Mouse (Mus musculus) small intestine, adult 2 months (tissue): Measurements from ENCODE around the gene Cdc42ep1. TPM values are rescaled to one million over a fixed set of nuclear protein-coding genes. Genes with fewer than 3 reads are reported as not detected.

Experiments used
- H3K27ac ChIP-seq: fragments of 200-500 bp; 2 replicates; pipeline ENCODE4 v1.5.1; 2012; ENCODE audit warnings: low read depth, low read length, control low read depth, inconsistent platforms; ENCODE audit not compliant: insufficient read depth
- H3K27me3 ChIP-seq: fragments of 200-500 bp; 2 replicates; pipeline ENCODE4 v1.6.1; 2012; ENCODE audit warnings: mild to moderate bottlenecking, moderate library complexity, low read length, inconsistent platforms; ENCODE audit not compliant: control insufficient read depth, insufficient read depth
- H3K36me3 ChIP-seq: fragments of 200-500 bp; 2 replicates; pipeline ENCODE4 v1.6.1; 2012; ENCODE audit warnings: mild to moderate bottlenecking, low read length, control low read depth, inconsistent platforms; ENCODE audit not compliant: control insufficient read depth, insufficient read depth
- H3K4me1 ChIP-seq: fragments of 200-500 bp; 2 replicates; pipeline ENCODE4 v1.6.1; 2012; ENCODE audit warnings: low read length, inconsistent platforms, mixed read lengths; ENCODE audit not compliant: control insufficient read depth, insufficient read depth, insufficient read length
- H3K4me3 ChIP-seq: fragments of 200-500 bp; 2 replicates; pipeline ENCODE4 v1.5.1; 2012; ENCODE audit warnings: low read depth, mild to moderate bottlenecking, control low read depth, inconsistent platforms, low read length, moderate library complexity
- CTCF ChIP-seq: fragments of 200-500 bp; IDR thresholded peaks from 2 replicates; pipeline ENCODE4 v1.5.1; 2012; ENCODE audit warnings: low read depth, mild to moderate bottlenecking, control low read depth, inconsistent platforms, low read length, moderate library complexity, mixed read lengths; ENCODE audit not compliant: insufficient replicate concordance, insufficient read length; ENCODE audit errors: extremely low read depth
- POLR2A ChIP-seq: fragments of 200-500 bp; IDR thresholded peaks from 2 replicates; pipeline ENCODE4 v1.6.1; 2012; ENCODE audit warnings: low read depth, mild to moderate bottlenecking, control low read depth, inconsistent platforms, low read length, moderate library complexity
- WGBS: fragments of 180-500 bp; shearing (Covaris S2); methylation state at CpG from one replicate; pipeline ENCODE4 v1.1.7; 2018; 5-methylcytosine and 5-hydroxymethylcytosine counted together
- polyA plus RNA-seq: library from polyadenylated mRNA; depleted of rRNA; stranded (reverse); fragments of >200 nt; gene quantifications from 2 replicates; pipeline ENCODE4 v1.2.3, GENCODE M21; 2012; rRNA removed

Gene Cdc42ep1
- polyA plus RNA-seq, result 18.9 and 26.0 TPM in 2 replicates

- TF ChIP-seq CTCF, result no peak
- TF ChIP-seq POLR2A, result peak; percentile 47; the same call in 1 of the 2 replicates
- under 1% methylated on average over 84 of the region's 86 CpGs for WGBS
- Histone ChIP-seq H3K27ac (peak within 1 kb of the TSS; percentile 81), H3K4me3 (peak within 1 kb of the TSS; percentile 73), H3K36me3 (peaks cover 2% of the 10 kb centered on the region; the same call in 1 of the 2 replicates), H3K27me3 (peaks cover 2% of the 10 kb centered on the region; the same call in 1 of the 2 replicates), H3K4me1 (peaks cover 18% of the 10 kb centered on the region)
These were observed at the start of gene Cdc42ep1 for GRCm38 (mm10) chr15:78842371-78843163. TSS of gene Cdc42ep1 (plus strand) at chr15:78842624.

DNA sequence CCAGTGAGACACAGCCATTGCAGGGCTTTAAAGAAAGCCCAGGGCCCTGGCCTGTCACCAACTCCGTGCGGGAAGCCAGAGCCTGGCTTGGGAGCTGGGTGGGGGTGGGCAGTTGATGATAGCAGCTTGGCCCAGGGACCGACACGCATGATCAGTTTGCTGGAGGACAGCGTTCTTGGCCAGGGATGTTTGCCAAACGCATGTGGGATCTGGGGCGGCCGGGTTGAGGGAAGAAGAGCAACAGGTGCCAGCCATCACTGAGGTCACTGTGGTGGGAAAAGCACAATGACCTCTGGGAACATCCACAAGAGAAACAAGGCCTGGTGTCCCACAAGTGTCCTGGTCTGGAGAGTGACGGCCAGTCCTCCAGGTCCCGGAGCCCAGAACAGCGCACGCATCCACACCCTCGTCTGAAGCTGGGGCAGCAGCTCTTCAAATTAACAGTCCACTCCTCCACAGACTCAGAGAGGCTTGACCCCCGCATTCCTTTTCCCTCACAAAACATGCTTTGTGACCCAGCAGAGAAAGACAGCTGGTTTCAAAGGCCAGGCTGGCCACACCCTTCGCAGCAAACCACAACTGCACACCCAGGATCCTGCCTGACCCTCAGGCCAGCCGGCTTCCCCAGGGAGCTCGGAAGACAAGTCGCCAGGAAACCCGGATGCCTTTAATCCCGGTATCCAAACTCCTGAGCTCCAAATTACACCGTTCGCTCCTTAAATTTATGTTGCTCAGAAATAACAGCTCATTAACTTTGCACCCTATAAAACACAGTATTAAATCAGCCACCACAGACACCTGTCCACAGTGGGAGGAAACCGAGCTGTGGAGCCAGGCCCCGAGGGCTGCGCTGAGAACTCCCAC is 46.0 kb upstream of the Cdc42ep1 start:
- Histone ChIP-seq H3K27ac (no peak overlapping the region), H3K27me3 (no peaks in the 10 kb centered on the region), H3K4me3 (no peak overlapping the region), H3K4me1 (peaks cover 4% of the 10 kb centered on the region), H3K36me3 (peaks cover 19% of the 10 kb centered on the region)
- TF ChIP-seq POLR2A (no peak), CTCF (no peak)
- 62% methylated on average over 25 of the region's 25 CpGs for WGBS

GRCm38 (mm10) chr15:78797060-78797329 is 45.4 kb upstream of the Cdc42ep1 start:
- H3K4me1 ChIP-seq, result peaks cover 8% of the 10 kb centered on the region
- no peak overlapping the region for H3K4me3 ChIP-seq
- H3K27ac ChIP-seq, result no peak overlapping the region
- no peaks in the 10 kb centered on the region for H3K27me3 ChIP-seq
- TF ChIP-seq POLR2A (no peak), CTCF (no peak)
- WGBS, result 87% methylated on average over 8 of the region's 8 CpGs
- peaks cover 17% of the 10 kb centered on the region for H3K36me3 ChIP-seq

GRCm38 (mm10) chr15:78799029-78799428 is 43.4 kb upstream of the Cdc42ep1 start:
- Histone ChIP-seq H3K4me1 (peaks cover 19% of the 10 kb centered on the region), H3K36me3 (peaks cover 7% of the 10 kb centered on the region; the same call in 1 of the 2 replicates), H3K27ac (no peak overlapping the region), H3K4me3 (no peak overlapping the region), H3K27me3 (no peaks in the 10 kb centered on the region)
- no peak for TF ChIP-seq POLR2A
- TF ChIP-seq CTCF, result no peak
- WGBS, result 80% methylated on average over 21 of the region's 21 CpGs

- H3K4me3 ChIP-seq, result peak overlapping the region; percentile 86
- no peaks in the 10 kb centered on the region for H3K27me3 ChIP-seq
- WGBS, result 54% methylated on average over 9 of the region's 9 CpGs
- H3K27ac ChIP-seq, result no peak overlapping the region
- peaks cover 24% of the 10 kb centered on the region for H3K4me1 ChIP-seq
- H3K36me3 ChIP-seq, result peaks cover 5% of the 10 kb centered on the region; the same call in 1 of the 2 replicates
- TF ChIP-seq CTCF (no peak), POLR2A (no peak)
These were observed 40.9 kb upstream of the Cdc42ep1 start for GRCm38 (mm10) chr15:78801571-78801970.

GRCm38 (mm10) chr15:78801971-78802741 is 40.3 kb upstream of the Cdc42ep1 start:
- Histone ChIP-seq H3K27me3 (no peaks in the 10 kb centered on the region), H3K36me3 (peaks cover 5% of the 10 kb centered on the region; the same call in 1 of the 2 replicates), H3K4me3 (peak overlapping the region; percentile 86), H3K4me1 (peaks cover 30% of the 10 kb centered on the region), H3K27ac (peak overlapping the region; percentile 75)
- WGBS, result 2% methylated on average over 65 of the region's 67 CpGs
- no peak for TF ChIP-seq CTCF
- TF ChIP-seq POLR2A, result no peak
